Mouse (Mus musculus) myocyte (in vitro differentiated cells): ENCODE data around the gene Srsf2. TPM values are rescaled to one million over a fixed set of nuclear protein-coding genes. Genes with fewer than 3 reads are reported as not detected.

ENCODE experiments used
- H3K27me3 ChIP-seq: one replicate; pipeline ENCODE4 v1.6.1; 2011; ENCODE audit not compliant: control insufficient read depth, insufficient read depth, insufficient read length
- H3K36me3 ChIP-seq: one replicate; pipeline ENCODE4 v1.6.1; 2011; ENCODE audit not compliant: control insufficient read depth, insufficient read depth
- H3K4me2 ChIP-seq: one replicate; pipeline ENCODE4 v1.6.1; 2011; ENCODE audit warnings: low read depth, control low read depth
- H3K4me3 ChIP-seq: one replicate; pipeline ENCODE4 v1.5.1; 2011; ENCODE audit warnings: mild to moderate bottlenecking, control low read depth, moderate library complexity
- H3K79me2 ChIP-seq: one replicate; pipeline ENCODE4 v1.6.1; 2011; ENCODE audit not compliant: control insufficient read depth, insufficient read depth
- H3ac ChIP-seq: one replicate; pipeline ENCODE4 v1.6.1; 2011; ENCODE audit not compliant: control insufficient read depth, insufficient read length
- CEBPB ChIP-seq: IDR thresholded peaks from 2 replicates; pipeline ENCODE4 v1.6.1; 2011; ENCODE audit warnings: mild to moderate bottlenecking, moderate library complexity; ENCODE audit not compliant: poor library complexity, insufficient read depth, severe bottlenecking
- E2F4 ChIP-seq: IDR thresholded peaks from one replicate; pipeline ENCODE4 v1.6.1; 2011; ENCODE audit warnings: mild to moderate bottlenecking, control low read depth, moderate library complexity; ENCODE audit not compliant: insufficient read depth
- MAX ChIP-seq: IDR thresholded peaks from one replicate; pipeline ENCODE4 v1.6.1; 2011; ENCODE audit warnings: low read depth, mild to moderate bottlenecking, control low read depth
- MYOD1 ChIP-seq, 3 experiments: IDR thresholded peaks; one replicate each; pipeline ENCODE4 v1.6.1; 2011; ENCODE audit warnings: control low read depth in 2 of 3, low read depth in 2 of 3, mild to moderate bottlenecking in 2 of 3, moderate library complexity in 1 of 3; ENCODE audit not compliant: insufficient read length in 2 of 3, control insufficient read depth in 1 of 3
- MYOG ChIP-seq, 3 experiments: IDR thresholded peaks; one replicate each; pipeline ENCODE4 v1.6.1; 2011; ENCODE audit warnings: control low read depth in 2 of 3, low read depth in 2 of 3, mild to moderate bottlenecking in 2 of 3; ENCODE audit not compliant: insufficient read length in 2 of 3, control insufficient read depth in 1 of 3, insufficient read depth in 1 of 3
- POLR2A ChIP-seq: IDR thresholded peaks from one replicate; pipeline ENCODE4 v1.6.1; 2011; ENCODE audit warnings: low read depth, mild to moderate bottlenecking, control low read depth, moderate library complexity; ENCODE audit not compliant: insufficient read length
- POLR2AphosphoS2 ChIP-seq: IDR thresholded peaks from one replicate; pipeline ENCODE4 v1.6.1; 2011; ENCODE audit warnings: low read depth, control low read depth; ENCODE audit not compliant: insufficient read length
- REST ChIP-seq: IDR thresholded peaks from one replicate; pipeline ENCODE4 v1.6.1; 2011; ENCODE audit warnings: mild to moderate bottlenecking, control low read depth, moderate library complexity; ENCODE audit not compliant: insufficient read depth, insufficient read length
- SRF ChIP-seq: IDR thresholded peaks from one replicate; pipeline ENCODE4 v1.6.1; 2011; ENCODE audit warnings: low read depth; ENCODE audit not compliant: control insufficient read depth, insufficient read length
- TCF12 ChIP-seq: IDR thresholded peaks from one replicate; pipeline ENCODE4 v1.6.1; 2011; ENCODE audit warnings: mild to moderate bottlenecking, control low read depth; ENCODE audit not compliant: poor library complexity, insufficient read depth, severe bottlenecking
- TCF3 ChIP-seq: IDR thresholded peaks from one replicate; pipeline ENCODE4 v1.6.1; 2011; ENCODE audit warnings: low read depth, control low read depth; ENCODE audit not compliant: insufficient read length
- USF1 ChIP-seq: IDR thresholded peaks from one replicate; pipeline ENCODE4 v1.6.1; 2011; ENCODE audit warnings: low read depth, mild to moderate bottlenecking, control low read depth, moderate library complexity
- polyA plus RNA-seq: library from polyadenylated mRNA; unstranded; fragments of >200 nt; fragmentation: generic; extraction: Trizol; gene quantifications from one replicate; pipeline ENCODE4 v1.2.1, GENCODE M21; 2012; ENCODE audit warnings: missing spikeins

Srsf2 gene
- polyA plus RNA-seq, 1 experiment = 145 TPM

DNA sequence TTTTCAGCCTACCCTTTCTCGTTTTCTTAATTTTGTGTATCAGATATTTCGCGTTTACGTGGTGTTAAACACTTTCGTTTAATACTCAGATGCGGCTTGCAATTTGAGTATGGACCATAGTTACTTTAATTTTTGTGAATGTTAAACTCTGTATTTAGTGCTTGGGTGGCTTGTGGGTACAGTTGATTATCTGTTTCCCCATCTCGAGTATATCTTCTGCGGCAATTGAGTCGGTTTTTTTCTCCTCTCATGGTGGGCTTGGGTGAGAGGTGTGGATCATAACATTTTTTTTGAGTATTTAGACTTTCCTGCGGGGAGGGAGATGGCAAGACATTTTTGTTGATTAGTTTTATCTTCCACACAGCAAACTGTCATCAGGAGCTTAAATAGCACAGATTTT lies 1.4 kb upstream of the Srsf2 start:
- Histone ChIP-seq H3K4me3 (peak overlapping the region; percentile 97), H3K36me3 (peaks cover 32% of the 10 kb centered on the region), H3K4me2 (peak overlapping the region; percentile 97), H3ac (peak overlapping the region; percentile 62), H3K27me3 (no peaks in the 10 kb centered on the region), H3K79me2 (peaks cover 60% of the 10 kb centered on the region)
- no peak for TF ChIP-seq POLR2A
- no peak for TF ChIP-seq MAX
- no peak for TF ChIP-seq CEBPB
- no peak for TF ChIP-seq E2F4
- TF ChIP-seq TCF3 = no peak
- no peak for TF ChIP-seq MYOD1 (IDR thresholded peaks at IDR 0.05; ENCODE audit: control insufficient read depth in 1 of 3, insufficient read length in 2 of 3, low read depth in 2 of 3)
- TF ChIP-seq TCF12 = no peak
- TF ChIP-seq REST = no peak
- TF ChIP-seq SRF = no peak
- no peak for TF ChIP-seq USF1
- no peak for TF ChIP-seq MYOG (IDR thresholded peaks at IDR 0.05; ENCODE audit: control insufficient read depth in 1 of 3, insufficient read depth in 1 of 3, insufficient read length in 2 of 3, low read depth in 2 of 3)
- no peak for TF ChIP-seq POLR2AphosphoS2

- Histone ChIP-seq H3K27me3 (no peaks in the 10 kb centered on the region), H3ac (peak overlapping the region; percentile 62), H3K36me3 (peaks cover 34% of the 10 kb centered on the region), H3K4me3 (peak overlapping the region; percentile 97), H3K79me2 (peaks cover 67% of the 10 kb centered on the region), H3K4me2 (peak overlapping the region; percentile 97)
- TF ChIP-seq E2F4 (no peak), TCF12 (peak; percentile 51), MYOD1 (IDR thresholded peaks at IDR 0.05; ENCODE audit: control insufficient read depth in 1 of 3, insufficient read length in 2 of 3, low read depth in 2 of 3) (peak; percentile 20 to 98 (median 96)), REST (peak; percentile 3), CEBPB (no peak), POLR2A (peak; percentile 87), TCF3 (peak; percentile 59), MAX (no peak), MYOG (IDR thresholded peaks at IDR 0.05; ENCODE audit: control insufficient read depth in 1 of 3, insufficient read depth in 1 of 3, insufficient read length in 2 of 3, low read depth in 2 of 3) (peak; percentile 75 to 94 (median 88)), USF1 (peak; percentile 99), POLR2AphosphoS2 (peak; percentile 89), SRF (peak; percentile 40)
These were observed 626 bp upstream of the Srsf2 start for GRCm38 (mm10) chr11:116853512-116853928.

DNA sequence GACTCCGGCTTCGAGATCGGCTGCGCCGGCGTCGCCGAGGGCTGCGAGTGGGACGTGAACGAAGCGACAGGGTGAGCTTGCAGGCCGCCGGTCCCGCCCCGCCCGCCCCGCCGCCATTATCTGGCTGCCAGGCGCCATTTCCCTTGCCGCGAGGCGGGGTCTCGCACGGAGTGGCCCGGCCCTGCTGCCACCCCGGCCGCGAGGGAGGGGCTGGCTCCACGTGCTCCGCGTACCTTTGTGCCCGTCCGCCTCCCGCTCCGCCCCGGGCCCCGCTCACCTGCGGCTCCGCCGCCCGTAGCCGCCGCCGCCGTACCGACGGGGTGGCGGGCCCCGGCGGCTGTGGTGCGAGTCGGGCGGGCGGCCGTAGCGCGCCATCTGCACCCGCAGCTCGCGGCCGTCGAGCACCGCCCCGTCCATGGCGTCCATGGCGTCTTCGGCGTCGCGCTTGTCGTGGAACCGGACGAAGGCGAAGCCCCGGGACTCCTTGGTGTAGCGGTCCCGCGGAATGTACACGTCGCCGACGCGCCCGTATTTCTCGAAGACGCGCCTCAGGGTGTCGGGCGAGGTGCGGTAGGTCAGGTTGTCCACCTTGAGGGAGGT lies 503 bp downstream of the Srsf2 start, which contains the start of gene Mfsd11:
TSS of gene Mfsd11 (plus strand) at position 150 of the 600 bp plus-strand sequence.
- peaks cover 64% of the 10 kb centered on the region for H3K79me2 ChIP-seq
- TF ChIP-seq MYOG (IDR thresholded peaks at IDR 0.05; ENCODE audit: control insufficient read depth in 1 of 3, insufficient read depth in 1 of 3, insufficient read length in 2 of 3, low read depth in 2 of 3) = no peak
- TF ChIP-seq POLR2AphosphoS2 = peak; percentile 43
- TF ChIP-seq POLR2A = peak; percentile 21
- TF ChIP-seq TCF12 = no peak
- TF ChIP-seq CEBPB = no peak
- TF ChIP-seq MAX = no peak
- TF ChIP-seq MYOD1 (IDR thresholded peaks at IDR 0.05; ENCODE audit: control insufficient read depth in 1 of 3, insufficient read length in 2 of 3, low read depth in 2 of 3) = no peak
- TF ChIP-seq SRF = no peak
- TF ChIP-seq TCF3 = no peak
- no peak for TF ChIP-seq E2F4
- peaks cover 39% of the 10 kb centered on the region for H3K36me3 ChIP-seq
- H3K4me3 ChIP-seq = peak within 1 kb of the TSS; percentile 97
- H3ac ChIP-seq = peak within 1 kb of the TSS; percentile 62
- peak within 1 kb of the TSS; percentile 92 for H3K4me2 ChIP-seq
- no peaks in the 10 kb centered on the region for H3K27me3 ChIP-seq

GRCm38 (mm10) chr11:116851576-116852290 lies 1.2 kb downstream of the Srsf2 start:
- peak overlapping the region; percentile 62 for H3ac ChIP-seq
- peak overlapping the region; percentile 92 for H3K4me2 ChIP-seq
- H3K79me2 ChIP-seq = peaks cover 59% of the 10 kb centered on the region
- TF ChIP-seq POLR2AphosphoS2 (no peak), TCF3 (no peak), TCF12 (no peak), E2F4 (no peak), SRF (no peak), REST (no peak), USF1 (no peak), POLR2A (no peak), MYOD1 (IDR thresholded peaks at IDR 0.05; ENCODE audit: control insufficient read depth in 1 of 3, insufficient read length in 2 of 3, low read depth in 2 of 3) (no peak), MYOG (IDR thresholded peaks at IDR 0.05; ENCODE audit: control insufficient read depth in 1 of 3, insufficient read depth in 1 of 3, insufficient read length in 2 of 3, low read depth in 2 of 3) (no peak), MAX (no peak), CEBPB (no peak)
- H3K36me3 ChIP-seq = peaks cover 39% of the 10 kb centered on the region
- peak overlapping the region; percentile 97 for H3K4me3 ChIP-seq
- H3K27me3 ChIP-seq = no peaks in the 10 kb centered on the region
